Mouse (Mus musculus) CH12.LX (cell line): Measurements from ENCODE around the gene Prr12.

Experiments used
- CTCF ChIP-seq, 2 experiments: IDR thresholded peaks in 1 of 2; conservative IDR thresholded peaks in 1 of 2; 2 replicates each; pipeline ENCODE4 v1.5.1; 2011 to 2012; ENCODE audit warnings: low read depth in 2 of 2, low read length in 2 of 2, improper control_type of control experiment in 1 of 2, inconsistent platforms in 1 of 2, mild to moderate bottlenecking in 1 of 2, moderate library complexity in 1 of 2
- PAX5 ChIP-seq: IDR thresholded peaks from 2 replicates; pipeline ENCODE4 v1.6.1; 2012; ENCODE audit warnings: low read length, inconsistent platforms, mixed read lengths
- ZMIZ1 ChIP-seq: IDR thresholded peaks from 2 replicates; pipeline ENCODE4 v1.6.1; 2012; ENCODE audit warnings: low read depth, mild to moderate bottlenecking, inconsistent platforms, low read length, improper control_type of control experiment

DNA sequence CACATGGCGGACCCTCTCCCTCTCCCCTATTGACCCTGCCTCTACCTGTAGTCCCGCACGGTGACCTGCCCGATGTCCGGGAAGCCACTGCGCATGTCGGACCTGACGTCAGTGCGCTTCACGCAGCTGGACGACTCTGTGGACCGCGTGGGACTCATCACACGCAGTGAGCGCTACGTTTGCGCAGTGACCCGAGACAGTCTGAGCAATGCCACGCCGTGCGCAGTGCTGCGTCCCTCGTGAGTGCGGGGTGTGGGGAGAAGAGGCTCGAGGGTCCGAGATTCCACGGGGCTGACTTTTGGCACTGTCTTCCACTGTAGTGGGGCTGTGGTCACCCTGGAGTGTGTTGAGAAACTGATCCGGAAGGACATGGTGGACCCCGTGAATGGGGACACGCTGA, 23.8 kb upstream of the Prr12 start:
- TF ChIP-seq PAX5: no peak
- no peak for TF ChIP-seq CTCF (conservative IDR thresholded peaks at IDR 0.05 in 1 of 2, IDR thresholded peaks at IDR 0.05 in 1 of 2; ENCODE audit: low read depth in 2 of 2, low read length in 2 of 2)
- no peak for TF ChIP-seq ZMIZ1
